Mouse (Mus musculus) 3T3-L1 (cell line): ENCODE data around the gene Obox8.
A peak's percentile ranks its signal among the peaks of the same experiment; 100 is the strongest.

ENCODE experiments used
- DNase-seq: peaks from one replicate; pipeline ENCODE4 v3.0.0-alpha.2; 2015; ENCODE audit warnings: low read depth, low spot score

Obox8 gene

DNA sequence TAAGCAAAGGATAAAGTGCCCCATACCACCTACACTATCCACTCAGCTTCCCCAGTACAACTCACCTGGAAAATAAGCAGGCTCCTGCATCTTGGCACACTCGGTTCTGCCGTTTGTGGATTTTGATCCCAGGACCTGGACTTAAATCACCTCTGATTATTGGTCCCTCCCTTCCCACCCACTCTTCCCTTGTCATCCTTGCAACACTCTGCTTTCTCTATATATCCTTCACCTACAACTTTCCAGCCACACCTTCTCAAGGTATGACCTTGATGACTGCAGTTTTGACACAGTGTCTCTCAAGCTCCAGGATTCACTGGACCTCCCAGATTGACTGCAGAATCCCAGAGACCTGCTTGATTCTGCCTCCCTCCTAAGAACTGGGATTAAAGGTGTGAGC, at the start of gene Obox8:
Gene Obox8, minus strand, starts transcription at position 101 of the 400 bp plus-strand sequence.
- no peak for DNase-seq

DNA sequence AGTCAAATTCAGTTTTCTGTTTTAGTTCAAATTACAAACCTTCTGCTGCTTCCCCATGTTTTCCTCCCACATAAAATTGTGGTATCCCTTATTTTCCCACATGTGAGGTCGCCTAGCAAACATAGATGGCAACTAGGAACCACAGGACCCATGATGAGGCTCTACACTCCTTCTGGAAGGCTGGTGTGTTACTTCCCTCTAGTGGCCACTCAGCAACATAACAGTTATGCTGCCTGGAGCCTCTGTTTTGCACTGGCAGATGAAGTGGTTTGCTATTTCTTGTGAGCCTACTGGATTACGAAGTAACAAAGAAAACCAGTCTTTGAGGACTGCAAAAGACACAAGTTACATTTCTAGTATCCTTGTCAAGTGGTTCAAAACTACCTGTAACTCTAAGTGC, 16.1 kb downstream of the Obox8 start:
- DNase-seq: peak; percentile 31

DNA sequence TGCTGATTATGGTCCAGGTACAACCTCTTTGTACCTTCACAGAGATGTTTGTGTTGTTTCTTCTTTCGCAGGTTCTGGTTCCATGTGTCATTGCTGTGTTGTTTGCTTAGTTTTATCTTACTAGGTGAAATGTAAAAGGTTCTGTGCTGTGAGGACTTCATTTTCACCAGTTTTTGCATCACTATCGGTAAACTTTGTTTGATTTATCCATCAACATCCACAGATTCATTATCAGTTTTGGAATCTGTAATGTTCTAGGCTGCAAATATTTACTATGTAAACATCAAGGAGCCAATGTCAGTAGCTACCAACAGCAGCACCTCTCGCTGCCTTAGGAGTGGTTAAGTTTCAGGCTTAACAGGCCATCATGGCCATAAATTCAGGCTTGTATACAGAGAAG, 24.7 kb downstream of the Obox8 start:
- DNase-seq: no peak

DNA sequence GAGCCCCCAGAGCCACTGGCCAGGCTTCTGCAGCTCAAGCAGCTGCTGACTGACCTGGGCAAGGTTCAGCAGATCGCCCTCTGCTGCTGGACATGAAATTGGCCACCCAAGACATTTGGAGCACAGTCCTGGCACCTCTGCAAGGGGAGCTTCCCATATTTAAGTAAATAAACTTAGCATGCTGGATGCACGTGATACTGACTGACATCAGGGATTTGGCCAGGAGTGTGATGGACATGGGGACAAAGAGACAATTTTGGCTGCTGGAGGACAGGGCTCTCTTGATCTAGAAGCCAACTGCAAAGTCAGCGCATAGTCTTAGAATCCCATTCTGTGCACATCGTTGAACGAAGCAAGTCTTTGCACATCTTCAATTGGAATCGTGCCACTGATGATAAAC, 25.8 kb downstream of the Obox8 start:
- no peak for DNase-seq
